Mouse (Mus musculus) midbrain, embryonic 15.5 days (tissue): Measurements from ENCODE around the gene Pfas. TPM values are rescaled to one million over a fixed set of nuclear protein-coding genes. Genes with fewer than 3 reads are reported as not detected.
A peak's percentile ranks its signal among the peaks of the same experiment; 100 is the strongest.
"Not testable (repeated sequence)": the region's sequence is repeated elsewhere in the genome, so short reads cannot be mapped to it uniquely, and the experiment has no call there.

ENCODE experiments used
- ATAC-seq: fragments of 200-750 bp; cut with Nextera tagmentation; replicated peaks from 2 replicates; pipeline ENCODE4 v1.8.0; 2017; ENCODE audit warnings: moderate TSS enrichment
- H3K27ac ChIP-seq: fragments of 300-500 bp; sonication (generic); 2 replicates; pipeline ENCODE4 v1.5.1; 2015; ENCODE audit warnings: mild to moderate bottlenecking, inconsistent platforms
- H3K27me3 ChIP-seq: fragments of 300-500 bp; sonication (generic); replicated peaks from 2 replicates; pipeline ENCODE4 v1.6.1; 2015; ENCODE audit warnings: inconsistent platforms
- H3K36me3 ChIP-seq: fragments of 300-500 bp; sonication (generic); replicated peaks from 2 replicates; pipeline ENCODE4 v1.6.1; 2015; ENCODE audit warnings: inconsistent platforms
- H3K4me1 ChIP-seq: fragments of 300-500 bp; sonication (generic); 2 replicates; pipeline ENCODE4 v1.6.1; 2015; ENCODE audit warnings: inconsistent platforms
- H3K4me2 ChIP-seq: fragments of 300-500 bp; sonication (generic); 2 replicates; pipeline ENCODE4 v1.6.1; 2015; ENCODE audit warnings: inconsistent platforms, mild to moderate bottlenecking, moderate library complexity
- H3K4me3 ChIP-seq: fragments of 300-500 bp; sonication (generic); 2 replicates; pipeline ENCODE4 v1.5.1; 2015; ENCODE audit warnings: mild to moderate bottlenecking, inconsistent platforms
- H3K9ac ChIP-seq: fragments of 300-500 bp; sonication (generic); 2 replicates; pipeline ENCODE4 v1.6.1; 2015; ENCODE audit warnings: mild to moderate bottlenecking, inconsistent platforms
- H3K9me3 ChIP-seq: fragments of 300-500 bp; sonication (generic); 2 replicates; pipeline ENCODE4 v1.6.1; 2016; ENCODE audit warnings: inconsistent platforms
- WGBS: fragments of 180-500 bp; shearing (Covaris S2); methylation state at CpG from one replicate; pipeline ENCODE4 v1.1.7; 2015; ENCODE audit warnings: mixed read lengths; 5-methylcytosine and 5-hydroxymethylcytosine counted together
- polyA plus RNA-seq: library from polyadenylated mRNA; unstranded; fragments of >200 nt; fragmentation: Nextera tagmentation; extraction: Ambion mirVana; gene quantifications from 2 replicates; pipeline ENCODE4 v1.2.1, GENCODE M21; 2015

The Pfas gene
- polyA plus RNA-seq, 1 experiment from 2014 or later = 18.7 TPM

DNA sequence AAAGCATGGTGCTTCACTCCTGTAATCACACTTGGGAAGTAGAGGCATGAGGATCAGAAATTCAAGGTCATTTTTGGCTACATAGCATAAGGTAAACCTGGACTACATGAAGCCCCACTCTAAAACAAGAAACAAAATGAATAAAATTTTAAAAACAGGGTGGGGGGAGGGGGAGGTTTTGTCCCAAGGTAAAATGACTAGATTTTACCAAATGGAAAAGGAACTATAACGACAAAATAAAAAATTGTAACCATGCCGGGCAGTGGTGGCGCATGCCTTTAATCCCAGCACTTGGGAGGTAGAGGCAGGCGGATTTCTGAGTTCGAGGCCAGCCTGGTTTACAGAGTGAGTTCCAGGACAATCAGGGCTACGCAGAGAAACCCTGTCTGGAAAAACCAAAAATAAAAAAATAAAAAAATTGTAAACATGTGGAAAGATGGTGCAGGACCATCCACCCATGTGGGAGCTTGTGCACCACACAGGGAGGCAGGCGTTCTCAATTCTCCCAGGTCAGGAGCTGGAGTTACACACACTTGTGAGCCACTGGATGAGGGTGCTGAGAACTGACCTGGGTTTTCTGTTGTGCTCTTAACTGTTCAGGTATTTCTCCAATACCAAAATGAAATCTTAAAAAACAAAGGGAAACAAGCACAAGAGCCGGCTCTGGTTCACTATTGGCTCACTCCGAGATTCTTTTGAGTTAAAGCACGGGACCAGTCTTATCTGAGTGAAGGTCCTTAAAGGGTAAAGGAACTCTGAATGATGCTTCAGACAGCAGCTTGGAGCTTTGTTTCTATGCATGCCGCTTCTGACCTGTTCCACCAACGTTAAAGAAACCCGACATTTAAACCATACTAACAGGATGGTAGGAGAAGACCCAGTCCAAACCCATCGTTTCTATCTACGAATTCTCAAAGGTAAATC lies 2.4 kb upstream of the Pfas start:
- H3K27me3 ChIP-seq = no peaks in the 10 kb centered on the region
- ATAC-seq = no peak
- peaks cover 21% of the 10 kb centered on the region for H3K4me1 ChIP-seq
- 91% methylated on average over 15 of the region's 15 CpGs for WGBS
- H3K9me3 ChIP-seq = no peaks in the 10 kb centered on the region
- H3K36me3 ChIP-seq = no peaks in the 10 kb centered on the region
- no peak overlapping the region for H3K4me2 ChIP-seq
- no peak overlapping the region for H3K9ac ChIP-seq
- H3K4me3 ChIP-seq = no peak overlapping the region
- H3K27ac ChIP-seq = no peak overlapping the region

GRCm38 (mm10) chr11:69009508-69009907 lies 1.2 kb upstream of the Pfas start:
- no peak overlapping the region for H3K4me3 ChIP-seq
- H3K9me3 ChIP-seq = no peaks in the 10 kb centered on the region
- peaks cover 15% of the 10 kb centered on the region for H3K4me1 ChIP-seq
- no peaks in the 10 kb centered on the region for H3K27me3 ChIP-seq
- H3K36me3 ChIP-seq = no peaks in the 10 kb centered on the region
- no peak overlapping the region for H3K4me2 ChIP-seq
- no peak overlapping the region for H3K27ac ChIP-seq
- 93% methylated on average over 1 of the region's 1 CpGs for WGBS
- ATAC-seq = no peak
- H3K9ac ChIP-seq = no peak overlapping the region

DNA sequence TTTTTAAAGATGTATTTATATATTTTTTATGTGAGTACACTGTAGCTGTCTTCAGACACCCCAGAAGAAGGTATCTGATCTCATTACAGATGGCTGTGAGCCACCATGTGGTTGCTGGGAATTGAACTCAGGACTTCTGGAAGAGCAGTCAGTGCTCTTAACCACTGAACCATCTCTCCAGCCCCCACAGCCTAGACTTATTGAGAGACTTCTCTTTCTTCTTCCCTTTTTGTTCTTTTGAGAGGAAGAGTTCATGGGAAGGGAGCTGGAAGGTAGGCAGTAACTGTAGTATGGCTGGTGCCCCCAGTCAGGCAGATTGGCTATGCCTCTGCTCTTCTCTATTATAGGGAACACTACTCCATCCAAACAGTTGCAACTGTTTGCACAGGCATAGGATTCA lies 1.7 kb downstream of the Pfas start:
- not testable (repeated sequence) for H3K27ac ChIP-seq, H3K4me3 ChIP-seq, ATAC-seq, H3K36me3 ChIP-seq, H3K9ac ChIP-seq, H3K4me2 ChIP-seq, H3K27me3 ChIP-seq, H3K9me3 ChIP-seq
- peaks cover 11% of the 10 kb centered on the region for H3K4me1 ChIP-seq

- peaks cover 8% of the 10 kb centered on the region for H3K4me1 ChIP-seq
- H3K4me2 ChIP-seq = no peak overlapping the region
- no peaks in the 10 kb centered on the region for H3K9me3 ChIP-seq
- WGBS = 90% methylated on average over 7 of the region's 7 CpGs
- no peak overlapping the region for H3K27ac ChIP-seq
- H3K9ac ChIP-seq = no peak overlapping the region
- H3K4me3 ChIP-seq = no peak overlapping the region
- H3K36me3 ChIP-seq = peaks cover 17% of the 10 kb centered on the region
- no peak for ATAC-seq
- H3K27me3 ChIP-seq = no peaks in the 10 kb centered on the region
Observed at GRCm38 (mm10) chr11:69005193-69005592, 3.1 kb downstream of the Pfas start.

DNA sequence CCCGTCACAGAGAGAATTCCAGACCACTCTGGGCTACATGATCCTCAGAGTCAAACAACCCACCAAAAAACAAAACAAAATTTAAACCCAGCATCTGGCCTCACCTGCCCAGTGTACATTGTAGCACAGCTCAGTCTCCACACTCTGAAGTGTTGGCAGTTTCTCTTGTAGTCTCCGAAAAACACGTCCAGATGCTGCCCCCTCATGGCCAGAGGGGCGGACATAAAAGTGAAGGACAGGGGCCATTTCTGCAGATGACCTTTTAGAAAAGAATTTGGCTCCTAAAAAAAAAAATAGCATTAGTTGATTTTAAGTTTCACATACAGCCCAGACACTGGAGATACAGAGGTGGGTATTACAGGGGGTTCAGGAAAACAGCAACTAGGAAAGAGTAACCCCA lies 4.7 kb downstream of the Pfas start:
- H3K9me3 ChIP-seq = no peaks in the 10 kb centered on the region
- no peak overlapping the region for H3K27ac ChIP-seq
- no peaks in the 10 kb centered on the region for H3K27me3 ChIP-seq
- H3K9ac ChIP-seq = no peak overlapping the region
- H3K36me3 ChIP-seq = peaks cover 30% of the 10 kb centered on the region
- no peak overlapping the region for H3K4me2 ChIP-seq
- H3K4me3 ChIP-seq = no peak overlapping the region
- H3K4me1 ChIP-seq = peaks cover 8% of the 10 kb centered on the region
- no peak for ATAC-seq
- WGBS = 68% methylated on average over 4 of the region's 4 CpGs

DNA sequence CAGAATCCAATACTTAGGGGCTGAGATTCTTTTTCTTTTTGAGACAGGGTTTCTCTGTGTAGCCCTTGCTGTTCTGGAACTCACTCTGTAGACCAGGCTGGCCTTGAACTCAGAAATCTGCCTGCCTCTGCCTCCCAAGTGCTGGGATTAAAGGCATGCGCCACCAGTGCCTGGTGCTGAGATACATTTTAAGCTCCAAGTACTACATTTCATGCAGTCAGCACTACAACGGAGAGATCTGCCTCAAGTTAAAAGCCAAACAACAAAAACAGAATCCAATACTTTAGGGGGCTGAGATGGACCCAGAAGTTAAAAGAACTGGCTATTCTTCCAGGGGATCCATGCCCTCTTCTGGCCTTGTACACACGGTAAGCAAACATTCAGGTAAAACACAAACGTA lies 5.5 kb downstream of the Pfas start:
- H3K36me3 ChIP-seq = peaks cover 38% of the 10 kb centered on the region
- not testable (repeated sequence) for ATAC-seq

GRCm38 (mm10) chr11:68997080-68997479 lies 11.2 kb downstream of the Pfas start:
- no peaks in the 10 kb centered on the region for H3K27me3 ChIP-seq
- no peaks in the 10 kb centered on the region for H3K9me3 ChIP-seq
- ATAC-seq = no peak
- no peak overlapping the region for H3K4me3 ChIP-seq
- H3K9ac ChIP-seq = no peak overlapping the region
- H3K27ac ChIP-seq = no peak overlapping the region
- peaks cover 62% of the 10 kb centered on the region for H3K36me3 ChIP-seq
- H3K4me1 ChIP-seq = no peaks in the 10 kb centered on the region
- no peak overlapping the region for H3K4me2 ChIP-seq
- WGBS = 92% methylated on average over 4 of the region's 4 CpGs

More for the DNA sequence above, 5.5 kb downstream of the Pfas start:
- not testable (repeated sequence) for H3K9me3 ChIP-seq, H3K4me3 ChIP-seq, H3K4me2 ChIP-seq, H3K4me1 ChIP-seq, H3K9ac ChIP-seq, H3K27ac ChIP-seq, H3K27me3 ChIP-seq
- WGBS = 98% methylated on average over 4 of the region's 4 CpGs

- peaks cover 65% of the 10 kb centered on the region for H3K36me3 ChIP-seq
- H3K9ac ChIP-seq = no peak overlapping the region
- H3K27ac ChIP-seq = no peak overlapping the region
- H3K4me1 ChIP-seq = no peaks in the 10 kb centered on the region
- H3K4me3 ChIP-seq = no peak overlapping the region
- H3K9me3 ChIP-seq = no peaks in the 10 kb centered on the region
- H3K4me2 ChIP-seq = no peak overlapping the region
- WGBS = 98% methylated on average over 3 of the region's 3 CpGs
- H3K27me3 ChIP-seq = no peaks in the 10 kb centered on the region
- ATAC-seq = no peak
Observed at GRCm38 (mm10) chr11:68994377-68994776, 13.9 kb downstream of the Pfas start.

GRCm38 (mm10) chr11:68993122-68993521 lies 15.1 kb downstream of the Pfas start:
- WGBS = 93% methylated on average over 7 of the region's 7 CpGs
- H3K4me2 ChIP-seq = no peak overlapping the region

DNA sequence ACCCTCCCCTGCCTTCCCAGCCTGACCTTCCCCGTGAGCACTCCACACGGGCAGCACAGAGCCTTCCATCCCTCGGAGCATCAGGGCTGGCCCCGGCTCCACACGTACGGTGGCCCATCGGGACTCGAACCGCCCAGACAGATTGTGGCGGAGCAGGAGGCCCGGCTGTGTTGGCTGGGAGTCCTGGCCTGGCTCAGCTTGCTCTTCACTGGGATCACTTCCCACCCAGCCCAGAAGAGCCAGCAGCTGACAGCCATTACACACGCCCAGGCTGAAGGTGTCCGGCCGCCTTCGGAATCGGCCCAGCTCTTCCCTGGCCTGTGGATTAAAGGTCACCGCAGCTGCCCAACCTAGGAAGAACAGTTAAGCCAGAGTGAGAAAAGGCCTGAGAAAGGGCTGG lies 19.9 kb downstream of the Pfas start:
- H3K9ac ChIP-seq = no peak overlapping the region
- H3K4me2 ChIP-seq = no peak overlapping the region
- no peak overlapping the region for H3K4me3 ChIP-seq
- no peak for ATAC-seq
- no peak overlapping the region for H3K27ac ChIP-seq
- 95% methylated on average over 17 of the region's 17 CpGs for whole genome bisulfite sequencing
- H3K4me1 ChIP-seq = no peaks in the 10 kb centered on the region
- no peaks in the 10 kb centered on the region for H3K27me3 ChIP-seq
- H3K9me3 ChIP-seq = no peaks in the 10 kb centered on the region
- peaks cover 44% of the 10 kb centered on the region for H3K36me3 ChIP-seq

More at GRCm38 (mm10) chr11:68993122-68993521, 15.1 kb downstream of the Pfas start:
- Histone ChIP-seq H3K4me3 (no peak overlapping the region), H3K36me3 (peaks cover 61% of the 10 kb centered on the region), H3K9ac (no peak overlapping the region), H3K9me3 (no peaks in the 10 kb centered on the region), H3K4me1 (no peaks in the 10 kb centered on the region), H3K27ac (no peak overlapping the region), H3K27me3 (no peaks in the 10 kb centered on the region)
- no peak for ATAC-seq

DNA sequence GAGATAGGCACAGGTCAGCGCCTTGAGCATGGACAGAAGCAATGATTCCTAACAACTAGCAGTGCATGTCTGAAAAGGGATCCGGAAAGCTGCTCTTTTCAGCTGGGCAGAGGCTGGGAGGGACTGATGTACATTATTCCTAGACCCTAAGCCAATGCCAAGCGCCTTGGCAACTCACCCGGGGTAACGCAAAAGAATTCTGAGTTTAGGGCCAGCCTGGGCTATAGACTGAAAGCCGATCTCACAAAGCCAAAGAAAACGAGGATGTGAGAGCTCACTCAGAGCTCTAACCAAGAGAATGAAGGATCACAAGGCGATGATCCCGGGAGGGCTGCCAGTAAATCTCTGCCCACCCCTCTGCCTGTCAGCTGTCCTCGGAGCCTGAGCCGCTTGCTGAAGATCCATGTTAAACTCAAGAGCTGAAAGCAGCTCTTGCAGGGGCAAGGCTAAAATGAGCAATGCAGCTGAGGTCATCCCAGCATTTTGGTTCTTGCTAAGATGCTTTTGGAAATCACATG lies 20.8 kb downstream of the Pfas start:
- no peaks in the 10 kb centered on the region for H3K4me1 ChIP-seq
- no peak overlapping the region for H3K4me3 ChIP-seq
- H3K36me3 ChIP-seq = peaks cover 39% of the 10 kb centered on the region
- no peak for ATAC-seq
- no peak overlapping the region for H3K4me2 ChIP-seq
- H3K9me3 ChIP-seq = no peaks in the 10 kb centered on the region
- 85% methylated on average over 11 of the region's 11 CpGs for WGBS
- no peak overlapping the region for H3K27ac ChIP-seq
- H3K27me3 ChIP-seq = no peaks in the 10 kb centered on the region
- no peak overlapping the region for H3K9ac ChIP-seq

DNA sequence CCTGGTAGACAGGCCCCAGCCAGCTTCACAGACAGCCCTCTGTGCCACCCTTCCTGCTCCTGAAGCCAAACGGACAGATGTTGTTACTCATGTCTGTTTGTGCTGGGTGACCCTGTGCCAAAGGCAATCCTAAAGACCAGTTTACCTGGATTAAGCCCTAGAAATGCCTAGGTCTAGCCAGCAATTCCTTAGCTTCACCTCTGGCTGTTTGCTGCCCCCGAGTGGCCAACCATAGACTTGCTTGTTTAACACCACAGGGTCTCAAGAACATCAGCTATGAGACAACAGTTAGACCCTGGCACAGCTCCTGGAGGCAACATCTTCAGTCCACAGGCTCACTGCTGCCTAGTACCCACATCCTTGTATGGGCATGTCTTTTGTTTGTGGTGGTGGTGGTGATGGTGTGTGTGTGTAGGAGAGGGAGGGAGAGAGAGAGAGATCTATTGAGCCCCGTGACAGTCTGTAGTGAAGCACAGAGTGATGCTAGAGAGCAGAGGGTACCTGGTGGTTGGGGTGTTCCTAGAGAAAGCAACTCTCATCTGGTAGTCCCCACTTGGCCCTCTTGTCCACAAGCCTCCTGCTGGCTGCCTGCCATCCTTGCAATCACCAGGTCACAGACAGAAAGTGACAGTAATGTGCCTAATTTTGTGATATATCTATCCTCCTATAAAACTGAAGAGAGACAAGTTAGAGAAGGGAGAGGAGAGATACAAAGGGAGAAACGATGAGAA lies 25.5 kb downstream of the Pfas start:
- Histone ChIP-seq H3K27ac (no peak overlapping the region), H3K4me1 (no peaks in the 10 kb centered on the region), H3K4me3 (no peak overlapping the region), H3K36me3 (peaks cover 7% of the 10 kb centered on the region), H3K9me3 (no peaks in the 10 kb centered on the region), H3K4me2 (no peak overlapping the region), H3K27me3 (no peaks in the 10 kb centered on the region), H3K9ac (no peak overlapping the region)
- peak; percentile 30; the same call in 1 of the 2 replicates for ATAC-seq
- WGBS = 35% methylated on average over 4 of the region's 4 CpGs
